Mouse (Mus musculus) cerebellum, postnatal 14 days (tissue): Measurements from ENCODE around the gene Ccr6.

Experiments
- DNase-seq, 2 experiments: peaks; one replicate each; pipeline ENCODE4 v3.0.0; 2021; ENCODE audit warnings: mixed read lengths in 2 of 2

The Ccr6 gene

GRCm38 (mm10) chr17:8285056-8285455 lies 49.2 kb downstream of the Ccr6 start:
- no peak for DNase-seq

DNA sequence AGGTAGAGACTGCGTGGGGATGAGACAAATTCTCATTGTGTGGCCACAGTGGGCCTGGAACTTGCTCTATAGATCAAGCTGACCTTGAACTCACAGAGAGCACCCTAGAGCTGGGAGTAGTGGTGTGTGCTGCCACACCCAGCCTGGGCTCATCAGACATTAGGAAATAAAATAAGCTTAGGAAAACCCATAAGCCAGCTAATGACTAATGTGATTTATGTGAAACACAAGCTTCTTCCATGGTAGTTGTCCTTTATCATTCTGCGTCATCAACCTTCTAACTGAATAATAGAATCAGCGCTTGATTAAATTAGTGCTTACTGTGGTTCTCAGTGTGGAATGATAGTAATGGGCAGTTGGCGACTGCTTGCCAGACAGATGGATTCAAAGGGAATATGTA lies 51.1 kb downstream of the Ccr6 start:
- no peak for DNase-seq

- no peak for DNase-seq
These were observed 54.3 kb downstream of the Ccr6 start for GRCm38 (mm10) chr17:8289993-8290679.

DNA sequence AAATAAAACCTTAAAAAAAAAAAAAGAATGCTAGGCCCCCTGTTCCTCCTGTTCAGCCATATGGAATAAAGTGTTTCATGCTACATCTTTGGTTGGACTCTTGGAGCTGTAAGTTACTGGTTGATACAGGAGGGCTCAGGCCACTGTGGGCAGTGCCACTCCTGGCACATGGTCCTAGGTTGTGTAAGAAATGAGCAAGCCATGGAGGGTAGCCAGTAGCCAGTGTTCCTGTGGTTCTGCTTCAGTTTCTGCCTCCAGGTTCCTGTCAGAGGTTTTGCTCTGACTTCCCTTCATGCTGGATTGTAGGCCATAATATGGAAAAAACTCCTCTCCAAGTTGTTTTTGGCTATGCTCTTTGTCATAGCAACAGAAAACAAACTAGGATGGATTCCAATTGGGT lies 54.9 kb downstream of the Ccr6 start:
- DNase-seq: no peak

GRCm38 (mm10) chr17:8295825-8296224 lies 60.0 kb downstream of the Ccr6 start:
- DNase-seq: no peak

DNA sequence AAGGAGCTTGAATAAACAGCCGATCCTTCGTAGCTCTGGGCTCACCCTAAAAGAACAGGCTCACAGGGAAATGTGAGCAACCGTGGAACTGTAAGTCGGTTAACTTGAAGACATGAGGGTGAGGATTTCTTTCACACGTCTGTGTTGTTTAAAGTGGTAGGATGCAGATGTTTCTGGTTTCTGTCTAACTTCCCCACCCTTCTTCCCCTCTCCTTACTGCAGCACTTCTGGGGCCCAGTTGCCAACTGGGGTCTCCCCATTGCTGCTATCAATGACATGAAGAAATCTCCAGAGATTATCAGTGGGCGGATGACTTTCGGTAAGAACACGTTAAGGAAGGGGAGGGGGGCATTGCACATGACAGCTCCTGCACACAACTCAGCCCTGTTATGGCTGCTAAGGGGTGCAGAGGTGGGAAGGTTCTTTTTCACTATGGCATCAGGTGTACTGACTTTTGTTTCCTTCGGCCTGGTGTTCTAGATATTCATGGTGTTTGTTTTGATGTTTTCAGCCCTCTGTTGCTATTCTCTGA lies 60.5 kb downstream of the Ccr6 start:
- DNase-seq: no peak

GRCm38 (mm10) chr17:8297746-8298145 lies 61.9 kb downstream of the Ccr6 start:
- no peak for DNase-seq

- DNase-seq: no peak
These were observed 62.4 kb downstream of the Ccr6 start for GRCm38 (mm10) chr17:8298281-8298680.

GRCm38 (mm10) chr17:8299524-8299923 lies 63.7 kb downstream of the Ccr6 start:
- no peak for DNase-seq

DNA sequence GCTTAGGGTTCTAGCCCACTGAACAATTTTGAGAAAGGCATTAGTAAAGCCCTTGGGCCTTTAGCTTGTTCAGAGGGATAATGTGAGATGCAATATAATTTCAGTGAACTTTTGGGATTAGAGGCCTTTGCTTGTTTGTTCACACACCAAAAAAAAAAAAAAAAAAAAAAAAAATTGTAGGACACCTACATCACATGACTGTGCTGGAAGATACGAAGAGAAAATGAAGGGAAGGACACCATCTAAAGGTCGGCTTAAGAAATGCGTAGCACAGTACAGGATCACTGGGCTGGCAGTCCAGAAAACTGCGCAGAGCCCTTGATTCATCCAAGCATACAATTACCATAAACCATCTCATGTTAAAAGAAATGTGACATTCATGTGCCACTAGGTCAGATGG lies 65.7 kb downstream of the Ccr6 start:
- DNase-seq: no peak

DNA sequence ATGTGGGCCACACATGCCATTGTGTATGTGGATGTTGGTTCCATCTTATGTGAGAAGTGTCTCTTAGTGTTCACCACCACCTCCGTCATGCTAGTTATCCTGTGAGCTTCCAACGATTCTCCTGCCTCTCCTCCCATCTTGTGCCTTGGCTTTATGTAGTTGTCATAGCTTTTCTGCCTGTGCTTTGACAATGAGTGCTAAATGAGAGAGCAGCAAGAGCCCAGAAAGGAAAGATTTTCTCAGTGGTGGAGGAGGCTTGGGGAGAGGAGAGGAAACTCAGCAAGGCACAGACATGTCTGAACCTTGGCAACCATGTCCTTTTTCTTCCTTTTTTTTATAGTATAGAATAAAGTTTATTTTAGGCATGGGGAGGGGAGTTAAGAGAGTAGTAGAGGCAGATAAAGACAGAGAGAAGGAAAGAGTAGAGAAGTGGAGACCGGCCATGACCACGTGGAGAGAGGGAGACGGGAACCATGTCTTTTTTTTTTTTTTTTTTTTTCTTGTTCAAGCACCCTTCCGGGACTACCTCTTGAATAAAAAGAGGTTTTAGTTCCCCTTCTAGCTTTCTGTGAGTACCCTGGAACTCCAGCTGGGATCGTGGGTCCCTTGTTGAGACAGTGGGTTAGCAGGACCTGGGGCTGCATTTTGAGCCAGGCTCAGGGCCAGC lies 67.1 kb downstream of the Ccr6 start:
- no peak for DNase-seq

GRCm38 (mm10) chr17:8303671-8304070 lies 67.8 kb downstream of the Ccr6 start:
- no peak for DNase-seq

- DNase-seq: peak in 1 of 2 experiments; percentile 29
These were observed 70.0 kb downstream of the Ccr6 start for GRCm38 (mm10) chr17:8305801-8306200.
